Mouse (Mus musculus): Measurements from ENCODE around the gene G3bp1. TPM values are rescaled to one million over a fixed set of nuclear protein-coding genes. Genes with fewer than 3 reads are reported as not detected.

Gene G3bp1
- 26.7 and 28.1 TPM in 2 replicates for polyA plus RNA-seq (2012; rRNA removed)

- peak; percentile 100 for DNase-seq (ENCODE audit: extremely low spot score in 1 of 2, low spot score in 1 of 2)
These were observed at the start of gene G3bp1 for GRCm38 (mm10) chr11:55469048-55469843. Gene G3bp1, plus strand, starts transcription at chr11:55469685.

- DNase-seq (ENCODE audit: extremely low spot score in 1 of 2, low spot score in 1 of 2), result no peak
These were observed 46.5 kb upstream of the G3bp1 start, which contains the start of gene Sparc for GRCm38 (mm10) chr11:55422978-55423377. Gene Sparc, minus strand, starts transcription at chr11:55423183.

GRCm38 (mm10) chr11:55423756-55424155 is 45.7 kb upstream of the G3bp1 start:
- no peak for DNase-seq (ENCODE audit: extremely low spot score in 1 of 2, low spot score in 1 of 2)

- DNase-seq (ENCODE audit: extremely low spot score in 1 of 2, low spot score in 1 of 2), result no peak
These were observed 44.6 kb upstream of the G3bp1 start for GRCm38 (mm10) chr11:55424746-55425360.

GRCm38 (mm10) chr11:55428186-55429012 is 41.1 kb upstream of the G3bp1 start:
- DNase-seq (ENCODE audit: extremely low spot score in 1 of 2, low spot score in 1 of 2), result no peak

GRCm38 (mm10) chr11:55429973-55430372 is 39.5 kb upstream of the G3bp1 start:
- no peak for DNase-seq (ENCODE audit: extremely low spot score in 1 of 2, low spot score in 1 of 2)

GRCm38 (mm10) chr11:55432981-55433380 is 36.5 kb upstream of the G3bp1 start:
- DNase-seq (ENCODE audit: extremely low spot score in 1 of 2, low spot score in 1 of 2), result no peak

- DNase-seq (ENCODE audit: extremely low spot score in 1 of 2, low spot score in 1 of 2), result no peak
These were observed 33.4 kb upstream of the G3bp1 start for GRCm38 (mm10) chr11:55436089-55436488.

- peak in 1 of 2 experiments; percentile 40 for DNase-seq (ENCODE audit: extremely low spot score in 1 of 2, low spot score in 1 of 2)
These were observed 31.5 kb upstream of the G3bp1 start for GRCm38 (mm10) chr11:55438031-55438430.

- no peak for DNase-seq (ENCODE audit: extremely low spot score in 1 of 2, low spot score in 1 of 2)
These were observed 29.8 kb upstream of the G3bp1 start for GRCm38 (mm10) chr11:55439718-55440117.

- peak in 1 of 2 experiments; percentile 90 for DNase-seq (ENCODE audit: extremely low spot score in 1 of 2, low spot score in 1 of 2)
These were observed 24.7 kb upstream of the G3bp1 start for GRCm38 (mm10) chr11:55444772-55445171.

- peak; percentile 66 to 91 for DNase-seq (ENCODE audit: extremely low spot score in 1 of 2, low spot score in 1 of 2)
These were observed 22.9 kb upstream of the G3bp1 start for GRCm38 (mm10) chr11:55446579-55446978.

GRCm38 (mm10) chr11:55449531-55449930 is 20.0 kb upstream of the G3bp1 start:
- no peak for DNase-seq (ENCODE audit: extremely low spot score in 1 of 2, low spot score in 1 of 2)

GRCm38 (mm10) chr11:55450311-55450710 is 19.2 kb upstream of the G3bp1 start:
- DNase-seq (ENCODE audit: extremely low spot score in 1 of 2, low spot score in 1 of 2), result no peak

- no peak for DNase-seq (ENCODE audit: extremely low spot score in 1 of 2, low spot score in 1 of 2)
These were observed 15.8 kb upstream of the G3bp1 start for GRCm38 (mm10) chr11:55453640-55454039.

GRCm38 (mm10) chr11:55455166-55455565 is 14.3 kb upstream of the G3bp1 start:
- DNase-seq (ENCODE audit: extremely low spot score in 1 of 2, low spot score in 1 of 2), result no peak

GRCm38 (mm10) chr11:55458501-55458900 is 11.0 kb upstream of the G3bp1 start:
- no peak for DNase-seq (ENCODE audit: extremely low spot score in 1 of 2, low spot score in 1 of 2)

- DNase-seq (ENCODE audit: extremely low spot score in 1 of 2, low spot score in 1 of 2), result no peak
These were observed 9.5 kb upstream of the G3bp1 start for GRCm38 (mm10) chr11:55459850-55460558.

- peak; percentile 31 to 32 for DNase-seq (ENCODE audit: extremely low spot score in 1 of 2, low spot score in 1 of 2)
These were observed 8.9 kb upstream of the G3bp1 start for GRCm38 (mm10) chr11:55460559-55461018.

- peak; percentile 91 to 94 for DNase-seq (ENCODE audit: extremely low spot score in 1 of 2, low spot score in 1 of 2)
These were observed 8.4 kb upstream of the G3bp1 start, which contains the start of gene Atox1 for GRCm38 (mm10) chr11:55461019-55461645. Gene Atox1, minus strand, starts transcription at chr11:55461239.

Measured in frontal cortex, adult 2 months (tissue).